Mouse (Mus musculus): ENCODE measurements around the gene Chka.

Chka gene

DNA sequence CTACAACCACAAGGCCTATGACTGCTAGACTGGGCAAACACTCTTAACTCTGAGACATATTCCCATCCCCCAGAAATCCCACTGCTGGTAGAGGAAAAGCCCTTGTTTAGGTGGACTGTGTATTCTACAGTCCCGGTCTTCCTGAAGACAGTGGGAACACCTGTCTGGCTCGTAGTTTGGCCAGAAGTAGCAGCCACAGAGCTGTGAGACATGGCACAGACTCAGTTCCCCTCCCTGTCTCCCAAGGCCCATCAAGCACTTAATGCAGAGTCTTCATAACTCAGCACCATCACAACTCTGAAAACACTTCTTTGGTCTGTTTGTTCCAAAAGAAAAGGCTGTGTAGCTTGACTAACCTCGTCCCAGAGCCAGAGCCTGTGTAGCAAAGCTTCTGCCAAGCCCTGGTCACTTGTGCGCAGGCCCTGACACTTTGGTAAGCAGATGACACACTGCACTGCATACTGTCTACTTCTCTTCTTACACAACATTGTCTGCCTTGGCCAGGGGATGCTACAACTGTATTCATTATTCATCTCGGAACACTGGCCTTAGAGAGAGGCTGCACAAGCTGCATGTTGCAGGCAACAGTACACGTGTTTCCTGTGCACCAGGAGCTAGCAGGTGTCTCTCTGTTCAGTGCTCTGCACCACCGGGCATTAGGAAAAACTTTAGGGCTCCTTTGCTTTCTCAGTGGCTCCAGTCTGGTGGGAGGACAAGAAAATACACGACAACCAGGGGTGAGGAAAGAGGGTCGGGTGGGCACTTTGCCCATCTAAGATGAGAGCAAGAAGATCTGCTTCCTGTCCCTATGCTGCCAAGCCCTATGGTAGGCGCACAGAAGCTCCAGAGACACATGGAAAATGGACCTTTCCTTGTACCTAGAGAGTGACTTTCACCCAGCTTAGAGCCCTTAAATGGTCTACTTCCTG is 4.6 kb upstream of the Chka start:
- DNase-seq (ENCODE audit: low spot score in 2 of 2), result no peak

DNA sequence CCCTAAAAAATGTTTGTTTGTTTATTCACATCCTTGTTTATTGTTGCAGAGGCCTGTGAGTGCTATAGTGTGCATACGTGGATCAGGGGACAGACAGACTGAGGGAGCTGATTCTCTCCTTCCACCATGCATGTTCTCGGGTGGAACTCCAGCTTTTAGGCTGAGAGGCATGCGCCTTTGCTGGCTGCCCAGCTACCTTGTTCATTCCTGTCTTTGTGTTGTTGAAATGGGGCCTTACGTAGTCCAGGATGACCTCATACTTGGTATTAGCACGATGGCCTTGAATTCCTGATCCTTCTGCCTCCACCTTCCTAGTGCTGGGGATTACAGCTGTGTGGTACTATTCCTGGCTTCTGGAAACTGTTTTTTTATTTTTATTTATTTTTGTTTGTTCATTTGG is 3.9 kb upstream of the Chka start:
- DNase-seq (ENCODE audit: low spot score in 2 of 2), result no peak

DNA sequence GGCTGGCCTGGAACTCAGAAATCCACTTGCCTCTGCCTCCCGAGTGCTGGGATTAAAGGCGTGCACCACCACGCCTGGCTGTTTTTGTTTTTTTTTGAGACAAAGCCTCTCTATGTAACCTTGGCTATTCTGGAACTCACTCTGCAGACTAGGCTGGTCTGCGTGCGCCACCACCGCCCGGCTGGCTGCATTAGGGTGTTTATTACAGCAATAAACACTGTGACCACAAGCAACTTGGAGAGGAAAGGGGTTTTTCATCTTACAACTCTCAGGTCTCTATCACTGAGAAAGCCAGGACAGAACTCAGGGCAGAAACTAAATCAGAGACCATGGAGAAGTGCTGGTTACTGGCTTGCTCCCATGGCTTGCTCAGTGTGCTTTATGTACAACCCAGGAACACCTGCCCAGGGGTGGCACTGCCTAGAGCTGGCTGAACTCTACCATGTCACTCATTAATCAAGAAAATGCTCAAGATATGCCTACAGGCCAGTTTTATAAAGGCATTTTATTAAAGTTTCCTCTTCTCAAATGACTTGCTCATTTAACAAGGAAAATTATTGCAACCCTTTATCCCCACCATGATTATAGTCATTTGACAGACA is 3.3 kb upstream of the Chka start:
- no peak for DNase-seq (ENCODE audit: low spot score in 2 of 2)

DNA sequence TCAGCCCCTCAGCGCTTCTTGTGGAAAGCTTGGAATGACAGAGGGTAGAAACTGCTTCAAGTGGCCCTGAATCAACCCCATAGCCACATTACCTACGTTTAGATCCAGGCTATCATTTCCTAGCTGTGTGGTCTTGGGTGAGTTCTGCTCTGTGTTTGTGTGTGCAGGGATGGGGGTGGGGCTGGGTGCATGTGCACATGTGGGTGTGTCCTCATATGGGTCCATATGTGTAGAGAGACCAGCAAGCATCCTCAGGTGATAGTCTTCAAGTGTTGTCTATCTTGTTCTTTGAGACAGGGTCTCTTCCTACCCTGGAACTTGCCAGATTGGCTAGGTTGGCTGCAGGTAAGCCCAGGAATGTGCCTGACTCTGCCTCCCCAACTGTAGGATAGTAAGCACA is 2.3 kb upstream of the Chka start:
- no peak for DNase-seq (ENCODE audit: low spot score in 2 of 2)

DNA sequence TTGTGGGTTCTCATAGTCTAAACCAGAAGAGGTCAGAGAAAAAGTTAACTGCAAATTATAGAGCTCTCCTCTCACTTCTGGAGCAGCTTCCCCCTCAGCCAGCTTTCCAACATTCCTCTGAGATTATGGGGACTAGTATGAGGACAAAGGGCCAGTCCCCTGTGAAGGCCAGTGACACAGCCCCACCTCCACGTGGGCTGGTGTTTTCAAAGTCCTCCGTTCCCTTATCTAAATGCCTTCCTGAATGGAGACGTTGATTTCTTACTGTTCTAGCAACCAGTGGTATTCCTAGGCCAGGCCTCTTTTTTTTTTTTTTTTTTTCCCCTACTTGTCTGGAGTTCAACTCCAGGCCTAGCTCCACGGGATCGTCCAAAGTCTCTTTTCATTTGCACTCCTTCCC is 1.5 kb upstream of the Chka start:
- no peak for DNase-seq (ENCODE audit: low spot score in 2 of 2)

DNA sequence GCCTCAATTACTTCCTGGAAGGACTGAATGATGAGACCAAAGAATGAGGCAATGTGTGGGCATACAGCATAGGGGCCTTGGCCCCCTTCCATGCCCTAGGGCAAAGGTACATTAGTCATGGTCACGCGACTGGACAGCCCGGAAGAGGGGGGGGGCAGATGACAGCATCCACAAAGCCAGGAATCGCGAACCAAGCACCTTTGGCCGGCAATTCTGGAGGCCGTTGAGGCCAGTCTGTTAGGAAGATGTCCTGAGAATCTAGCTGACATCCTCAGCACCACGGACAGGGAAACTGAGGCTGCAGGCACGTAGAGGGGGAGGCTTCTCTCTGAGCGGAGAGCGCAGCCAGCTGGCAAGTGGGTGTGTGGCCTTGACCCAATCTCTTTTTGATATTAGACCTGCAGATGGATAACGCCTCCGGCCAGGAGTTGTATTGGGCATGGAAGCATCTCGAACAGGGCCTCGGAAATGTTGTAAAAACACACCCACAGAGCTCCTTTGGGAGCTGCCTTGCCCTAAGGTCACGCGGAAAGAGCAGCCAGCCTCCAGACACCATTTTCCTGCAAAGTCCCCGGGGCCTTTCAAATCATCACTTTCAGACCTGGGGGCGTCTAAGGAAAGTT is 615 bp upstream of the Chka start:
- DNase-seq (ENCODE audit: low spot score in 2 of 2), result no peak

DNA sequence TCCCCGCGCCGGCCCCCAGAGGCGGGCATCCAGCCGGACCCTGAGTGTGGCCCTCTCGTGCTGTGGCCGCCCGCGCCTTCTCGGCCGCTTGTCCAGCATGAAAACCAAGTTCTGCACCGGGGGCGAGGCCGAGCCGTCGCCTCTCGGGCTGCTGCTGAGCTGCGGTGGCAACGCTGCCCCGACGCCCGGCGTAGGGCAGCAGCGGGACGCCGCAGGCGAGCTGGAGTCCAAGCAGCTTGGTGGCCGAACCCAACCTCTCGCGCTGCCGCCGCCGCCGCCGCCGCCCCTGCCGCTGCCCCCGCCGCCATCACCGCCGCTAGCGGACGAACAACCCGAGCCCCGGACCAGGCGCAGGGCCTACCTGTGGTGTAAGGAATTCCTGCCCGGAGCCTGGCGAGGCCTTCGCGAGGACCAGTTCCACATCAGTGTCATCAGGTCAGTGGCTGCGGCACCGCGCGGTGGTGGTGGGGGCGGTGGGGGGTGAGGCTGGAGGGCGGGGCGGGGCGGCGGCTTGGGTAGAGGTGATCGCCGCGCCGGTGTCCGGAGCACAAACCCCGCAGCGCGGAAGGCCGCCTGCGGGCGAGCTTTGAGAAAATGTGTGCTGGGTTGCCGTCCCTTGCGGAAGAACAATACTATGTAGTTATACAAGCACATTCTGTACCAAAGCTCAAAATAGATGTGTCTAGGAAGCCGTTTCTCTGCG is 557 bp downstream of the Chka start:
- DNase-seq (ENCODE audit: low spot score in 2 of 2), result peak in 1 of 2 experiments; percentile 48

DNA sequence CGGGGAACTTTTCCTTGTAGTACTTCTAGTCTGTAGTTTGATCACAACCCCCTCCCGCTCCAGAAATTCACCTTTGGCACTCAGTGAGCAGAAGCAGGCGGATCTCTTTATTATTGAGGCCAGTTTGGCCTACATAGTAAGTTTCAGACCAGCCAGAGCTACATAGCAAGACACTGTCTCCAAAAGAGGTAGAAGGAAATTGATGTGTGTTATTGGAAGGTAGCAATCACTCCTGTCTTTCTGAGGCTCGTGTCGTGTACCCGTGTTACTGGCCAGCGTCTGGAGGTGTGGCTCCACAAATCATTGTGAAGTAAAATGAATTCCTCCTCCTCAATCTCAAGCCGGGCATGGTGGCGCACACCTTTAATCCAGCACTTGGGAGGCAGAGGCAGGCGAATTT is 1.5 kb downstream of the Chka start:
- DNase-seq (ENCODE audit: low spot score in 2 of 2), result no peak

DNA sequence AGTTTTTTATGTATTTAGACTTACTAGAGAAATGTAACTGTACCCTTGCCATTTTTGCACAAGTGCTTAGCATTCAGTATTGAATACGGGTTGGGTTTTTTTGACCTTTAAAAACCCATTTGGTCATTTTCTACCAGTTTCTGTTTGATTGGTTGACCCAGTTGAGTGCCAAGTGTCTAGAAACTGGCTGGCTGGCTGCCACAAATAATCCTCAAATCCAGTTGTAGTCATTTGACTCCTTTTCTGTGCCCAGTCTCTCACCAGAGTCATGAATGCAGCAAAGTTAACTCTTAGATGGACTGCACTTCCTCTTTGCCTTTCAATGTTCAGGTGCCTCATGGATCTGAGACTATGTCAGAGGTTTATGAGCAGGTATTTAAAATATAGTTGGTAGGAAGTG is 2.3 kb downstream of the Chka start:
- no peak for DNase-seq (ENCODE audit: low spot score in 2 of 2)

DNA sequence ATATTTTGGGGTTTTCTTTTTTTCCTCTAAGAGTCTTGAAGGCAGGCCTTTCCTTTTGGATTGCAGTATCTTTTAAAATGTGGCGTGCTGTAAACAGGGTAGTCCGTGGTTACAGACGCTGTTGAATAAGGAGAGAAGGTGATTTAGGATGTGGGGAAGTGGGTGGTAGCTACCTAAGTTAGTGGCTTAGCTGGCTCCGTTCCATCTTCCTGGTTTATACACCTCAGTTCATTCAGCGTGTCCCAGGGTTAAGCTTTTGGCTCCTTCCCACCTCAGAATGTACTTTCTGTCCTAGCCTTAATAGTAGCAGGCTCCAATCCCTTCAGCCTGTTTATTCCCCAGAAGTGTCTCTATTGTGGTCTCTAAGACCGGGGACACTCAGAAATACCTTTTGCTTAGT is 3.5 kb downstream of the Chka start:
- DNase-seq (ENCODE audit: low spot score in 2 of 2), result no peak

DNA sequence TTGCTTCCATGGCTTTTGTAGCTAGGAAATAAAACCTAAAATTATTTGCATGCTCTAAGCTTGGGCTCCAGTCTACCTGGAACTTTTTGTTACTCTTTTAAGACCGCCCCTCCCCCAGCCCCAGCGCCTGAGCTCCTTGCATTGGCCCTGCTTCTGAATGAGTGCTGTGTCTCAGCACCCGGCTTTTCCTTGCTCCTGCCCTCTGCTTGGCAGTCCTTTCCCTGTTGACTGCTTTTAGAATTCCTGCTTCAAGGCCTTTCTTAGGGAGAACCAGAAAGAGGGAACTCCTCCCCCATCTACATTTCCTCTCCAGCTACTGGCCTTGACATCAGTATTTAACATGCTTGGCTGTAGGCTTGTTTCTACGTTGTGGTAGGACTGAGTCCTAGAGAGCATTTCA is 4.0 kb downstream of the Chka start:
- no peak for DNase-seq (ENCODE audit: low spot score in 2 of 2)

DNA sequence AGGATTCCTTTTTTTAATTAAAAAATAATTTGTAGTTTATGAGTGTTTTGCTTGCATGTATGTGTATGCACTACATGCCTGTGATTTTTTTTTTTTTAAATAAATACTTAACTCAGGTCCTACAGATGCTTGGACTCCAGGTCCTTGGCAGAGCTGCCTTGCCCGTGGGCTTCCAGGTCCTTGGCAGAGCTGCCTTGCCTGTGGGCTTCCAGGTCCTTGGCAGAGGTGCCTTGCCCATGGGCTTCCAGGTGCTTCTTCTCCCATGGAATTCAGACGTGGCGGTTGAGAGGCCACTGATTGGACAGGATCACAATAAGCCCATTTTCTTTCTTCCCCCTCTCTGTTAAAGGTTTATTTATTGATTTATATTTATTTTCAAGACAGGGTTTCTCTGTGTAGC is 5.6 kb downstream of the Chka start:
- DNase-seq (ENCODE audit: low spot score in 2 of 2), result no peak

DNA sequence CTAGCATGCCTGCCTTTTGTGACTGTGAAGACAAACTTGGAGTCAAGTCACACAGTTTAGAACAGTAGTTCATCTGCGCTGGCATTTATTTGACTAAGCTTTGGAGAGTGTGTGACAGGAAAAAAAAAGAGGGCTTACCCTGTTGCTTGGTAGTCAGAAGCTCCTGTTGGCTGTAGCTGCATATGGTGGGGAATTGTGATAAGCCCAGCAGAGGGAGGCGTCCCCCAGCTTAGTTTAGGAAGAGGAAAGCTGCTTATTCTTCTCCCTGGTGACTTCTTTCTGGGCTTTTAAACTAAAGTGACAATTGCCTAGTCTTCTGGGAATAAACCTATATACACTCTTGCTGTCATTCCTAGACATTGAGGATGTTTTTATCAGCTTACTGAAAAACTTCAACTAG is 11.1 kb downstream of the Chka start:
- DNase-seq (ENCODE audit: low spot score in 2 of 2), result no peak

DNA sequence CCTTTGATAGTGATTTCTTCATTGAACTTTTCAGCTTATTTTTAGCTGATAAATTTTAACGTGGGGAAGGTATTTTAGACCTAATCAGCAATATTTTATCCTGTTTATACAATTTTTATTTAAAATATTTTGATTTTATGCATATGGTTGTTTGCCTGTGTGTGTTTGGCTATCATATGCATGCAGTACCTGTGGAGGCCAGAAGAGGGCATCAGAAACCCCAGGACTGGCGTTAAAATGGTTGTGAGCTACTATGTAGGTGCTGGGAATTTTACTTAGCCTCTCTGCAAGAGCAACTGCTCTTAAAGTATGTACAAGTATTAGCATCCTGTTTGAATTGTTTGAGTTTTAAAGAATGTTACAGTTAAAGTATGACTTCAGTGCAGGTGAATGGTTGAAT is 13.4 kb downstream of the Chka start:
- DNase-seq (ENCODE audit: low spot score in 2 of 2), result no peak

DNA sequence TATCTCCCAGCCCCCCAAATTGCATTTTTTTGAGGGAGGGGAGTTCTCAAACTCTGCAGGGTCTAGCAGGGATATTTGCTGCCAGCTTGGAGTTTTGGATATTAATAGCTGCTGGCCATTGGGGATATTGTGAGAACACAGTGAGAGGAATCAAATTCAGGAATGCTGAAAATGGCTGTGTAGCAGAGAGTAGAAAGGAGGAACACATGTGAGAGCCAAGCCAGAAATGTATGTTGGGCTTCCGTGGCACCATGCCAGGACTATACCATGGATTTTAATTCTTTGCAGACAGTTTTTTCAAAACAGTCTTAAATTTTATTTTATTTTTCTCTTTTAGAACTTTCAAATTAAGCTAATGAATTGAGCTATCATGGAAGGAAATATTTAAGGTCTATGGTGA is 16.7 kb downstream of the Chka start:
- DNase-seq (ENCODE audit: low spot score in 2 of 2), result no peak

DNA sequence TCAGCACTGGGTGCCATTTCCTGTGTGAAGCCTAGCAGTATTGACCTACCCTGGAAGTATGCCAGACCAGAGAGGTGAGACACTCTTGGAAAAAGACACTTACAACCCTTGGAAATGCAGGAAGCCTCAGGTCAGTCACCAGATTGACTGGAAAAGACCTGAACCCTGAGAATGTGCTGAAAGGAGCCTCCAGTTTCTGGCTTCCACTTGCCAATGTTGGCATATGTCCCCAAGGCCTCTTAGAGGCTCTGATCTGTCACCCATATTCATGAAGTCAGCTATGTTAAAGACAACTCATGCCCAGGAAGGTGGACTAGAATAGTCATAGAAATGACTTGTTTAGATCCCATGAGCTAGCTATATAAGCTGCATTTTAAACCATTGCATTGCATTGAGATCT is 19.9 kb downstream of the Chka start:
- no peak for DNase-seq (ENCODE audit: low spot score in 2 of 2)

DNA sequence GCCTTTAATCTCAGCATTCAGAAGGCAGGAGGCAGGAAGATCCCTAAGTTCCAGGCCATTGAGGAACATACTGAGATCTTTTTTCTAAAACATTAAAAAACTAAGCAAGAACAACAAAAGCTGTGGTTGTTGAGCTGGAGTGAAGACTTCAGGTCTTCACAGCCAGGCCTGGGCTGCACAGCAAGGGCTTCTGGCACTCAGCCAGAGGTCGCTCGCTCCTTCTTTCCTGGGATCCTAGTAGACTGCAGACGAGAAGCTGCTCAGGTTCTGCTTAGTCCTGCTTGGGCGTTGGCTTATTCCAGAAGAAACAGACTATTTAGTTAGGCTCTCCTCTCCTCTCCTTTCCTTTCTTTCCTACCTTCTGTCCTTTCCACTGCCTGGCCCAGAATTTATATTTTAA is 20.8 kb downstream of the Chka start:
- DNase-seq (ENCODE audit: low spot score in 2 of 2), result no peak

DNA sequence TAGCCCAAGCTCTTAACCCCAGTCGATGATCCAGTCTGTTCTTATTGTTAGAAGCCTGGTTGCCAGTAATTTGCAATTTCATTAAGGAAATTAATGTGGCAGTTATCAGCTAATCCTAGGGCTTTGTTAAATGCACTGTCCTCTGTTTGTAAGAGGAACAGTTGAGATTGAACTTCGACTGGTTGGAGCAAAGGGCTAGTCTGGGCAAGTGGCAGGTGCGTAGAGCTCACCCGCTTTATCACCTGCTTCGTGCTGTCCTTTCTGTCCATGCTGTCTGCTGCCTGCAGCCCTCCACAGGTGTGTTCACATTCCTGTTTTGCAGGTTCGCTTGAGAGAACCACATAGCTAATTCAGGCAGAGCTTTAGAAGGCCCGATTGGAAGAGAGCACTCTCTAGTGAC is 23.5 kb downstream of the Chka start:
- DNase-seq (ENCODE audit: low spot score in 2 of 2), result no peak

DNA sequence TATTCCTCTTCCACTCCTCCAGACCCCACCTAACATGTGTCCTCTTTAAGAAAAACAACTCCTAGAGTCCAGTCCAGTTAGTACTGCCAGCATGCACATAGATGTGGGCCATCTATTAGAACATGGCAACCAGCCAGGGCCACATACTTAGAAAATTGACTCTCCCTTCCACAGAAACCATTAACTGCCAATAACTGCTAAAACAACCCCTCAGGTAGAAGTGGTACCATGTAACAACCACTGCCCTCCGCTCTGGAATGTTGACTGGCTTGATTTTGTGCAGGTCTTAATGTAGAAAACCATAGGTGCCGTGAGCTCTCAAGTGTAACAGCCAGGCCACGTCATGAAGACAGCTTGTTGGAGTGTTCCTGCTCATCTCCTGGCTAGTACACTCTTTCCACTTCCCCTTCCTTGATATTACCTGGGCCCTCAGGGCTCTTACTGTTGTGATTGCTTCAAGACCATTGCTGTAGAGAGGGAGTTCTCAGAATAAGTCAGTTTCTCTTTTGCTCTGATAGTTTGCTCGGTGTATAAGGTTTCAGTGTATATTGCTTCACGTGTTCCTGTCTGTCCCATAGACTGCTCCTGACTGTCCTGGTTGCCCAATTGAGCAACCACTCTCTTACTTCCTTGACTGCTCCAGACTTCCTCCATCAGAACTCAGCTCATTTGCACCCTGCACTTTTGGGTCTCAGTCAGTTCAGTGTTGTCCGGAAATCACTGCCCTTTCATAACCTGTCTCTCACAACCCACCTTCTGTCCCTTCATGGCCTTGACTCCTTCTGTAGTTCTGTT is 28.7 kb downstream of the Chka start:
- DNase-seq (ENCODE audit: low spot score in 2 of 2), result no peak

DNA sequence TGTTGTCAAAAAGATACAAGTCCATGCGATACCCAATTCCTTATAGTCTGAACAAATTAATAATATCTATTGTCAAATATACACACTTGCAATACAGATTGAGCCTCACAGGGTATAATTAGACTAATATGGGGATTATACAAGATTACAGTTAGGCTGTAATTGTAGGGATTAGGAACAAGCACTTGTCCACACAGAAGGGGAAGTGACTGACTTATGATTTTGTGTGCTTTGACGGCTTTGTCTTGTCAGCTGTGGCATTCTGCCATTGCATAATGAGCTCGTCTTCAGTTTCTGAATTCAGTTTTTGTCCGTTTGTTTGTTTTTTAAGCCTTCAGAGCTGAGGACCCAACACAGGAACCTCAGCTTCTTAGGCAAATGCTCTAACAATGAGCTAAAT is 30.6 kb downstream of the Chka start:
- no peak for DNase-seq (ENCODE audit: low spot score in 2 of 2)

DNA sequence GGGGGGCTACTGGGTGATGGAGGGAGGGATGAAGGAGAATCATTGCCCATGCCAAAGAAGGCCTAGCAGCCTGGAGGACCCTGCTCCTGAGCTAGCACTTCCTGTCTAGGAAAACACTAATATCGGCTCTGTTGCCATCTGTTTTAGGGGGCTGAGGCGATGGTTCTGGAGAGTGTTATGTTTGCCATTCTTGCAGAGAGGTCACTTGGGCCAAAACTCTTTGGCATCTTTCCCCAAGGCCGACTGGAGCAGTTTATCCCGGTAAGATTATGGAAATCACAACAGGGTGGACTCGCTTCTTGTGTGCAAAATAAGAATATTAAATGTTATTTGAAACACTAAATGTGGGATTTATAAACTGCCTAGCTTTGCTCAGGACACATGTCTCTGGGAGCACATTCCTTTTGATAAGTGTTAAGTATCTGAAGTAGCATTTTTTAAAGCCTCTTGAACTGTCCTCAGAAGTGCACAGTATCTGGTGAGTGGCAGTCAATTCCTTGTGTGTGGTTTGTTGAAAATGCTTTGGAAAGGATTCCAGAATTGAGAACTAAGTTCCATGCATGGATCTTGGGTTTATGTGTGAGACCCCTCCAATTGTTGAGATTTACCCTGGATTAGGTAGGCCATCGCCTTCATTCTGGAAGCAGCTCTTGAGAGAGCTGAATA is 32.9 kb downstream of the Chka start:
- DNase-seq (ENCODE audit: low spot score in 2 of 2), result no peak
